Mouse (Mus musculus): ENCODE measurements around the gene Ptch1. TPM values are rescaled to one million over a fixed set of nuclear protein-coding genes. Genes with fewer than 3 reads are reported as not detected.

Ptch1 gene
- polyA plus RNA-seq, 1 experiment from 2014 or later, result 79.8 TPM

DNA sequence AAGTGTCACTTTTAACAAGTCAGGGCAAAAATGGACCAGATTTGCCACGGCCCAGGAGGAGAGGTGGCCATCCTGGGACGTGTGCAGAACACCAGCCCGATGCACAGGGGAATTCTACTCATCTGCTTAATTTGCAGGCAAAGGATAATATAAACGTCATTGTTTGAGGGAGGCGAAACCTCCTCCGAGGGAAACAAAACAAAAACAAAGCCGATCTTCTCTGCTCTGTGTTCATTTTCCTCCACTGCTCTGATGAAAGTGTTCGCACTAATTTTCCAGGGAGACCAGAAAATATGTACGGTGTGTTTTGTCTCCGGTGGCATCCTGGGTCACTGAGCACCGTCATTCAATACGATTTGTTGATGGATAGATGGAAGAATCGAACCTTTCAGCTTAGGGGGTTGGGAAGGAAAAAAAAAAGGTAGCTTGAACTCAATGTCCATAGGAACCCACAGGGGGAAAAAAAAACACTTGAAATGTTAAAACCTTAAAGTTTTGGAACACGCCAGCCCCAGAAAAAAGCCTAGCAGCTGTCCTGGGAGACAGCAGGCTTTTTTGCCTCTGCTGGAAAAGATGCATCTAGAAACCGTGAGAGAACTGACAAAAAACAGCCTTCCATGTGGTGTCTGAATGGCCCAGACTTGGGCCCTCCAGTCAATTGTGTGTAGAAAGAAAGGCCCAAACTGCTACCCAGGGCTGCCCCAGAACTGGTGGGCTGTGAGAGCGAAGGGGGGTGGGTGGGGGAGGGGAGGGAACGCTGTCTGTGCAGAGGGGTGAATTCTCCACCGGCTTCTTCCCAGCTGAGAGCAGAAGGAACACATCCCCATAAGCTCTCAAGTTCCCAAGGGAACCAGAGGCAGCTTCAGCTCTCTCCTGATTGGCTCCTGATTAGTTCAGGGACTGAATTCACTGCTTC lies 86.3 kb downstream of the Ptch1 start:
- H3K4me3 ChIP-seq (ENCODE audit: low read depth, low read length), result no peak overlapping the region
- ATAC-seq (ENCODE audit: insufficient number of reproducible peaks, insufficient read depth, low FRiP score, low read depth), result no peak; the same call in 1 of the 2 replicates
- H3K4me1 ChIP-seq (ENCODE audit: control insufficient read depth, insufficient read depth, low read length), result no peaks in the 10 kb centered on the region
- H3K9ac ChIP-seq (replicated peaks; ENCODE audit: low read depth, low read length), result no peak overlapping the region
- no peak overlapping the region for H3K27ac ChIP-seq (ENCODE audit: low read length)
- H3K4me2 ChIP-seq (replicated peaks; ENCODE audit: low read depth, low read length), result no peak overlapping the region
- 37% methylated on average over 18 of the region's 18 CpGs for WGBS
- H3K36me3 ChIP-seq (ENCODE audit: control insufficient read depth, insufficient read depth, low read length), result no peaks in the 10 kb centered on the region
- H3K9me3 ChIP-seq (ENCODE audit: control insufficient read depth, low read depth, low read length), result no peaks in the 10 kb centered on the region
- no peaks in the 10 kb centered on the region for H3K27me3 ChIP-seq (ENCODE audit: control insufficient read depth, insufficient read depth, low read length)

- Histone ChIP-seq H3K4me3 (ENCODE audit: low read depth, low read length) (no peak overlapping the region), H3K36me3 (ENCODE audit: control insufficient read depth, insufficient read depth, low read length) (no peaks in the 10 kb centered on the region), H3K27ac (ENCODE audit: low read length) (no peak overlapping the region), H3K9me3 (ENCODE audit: control insufficient read depth, low read depth, low read length) (no peaks in the 10 kb centered on the region), H3K9ac (replicated peaks; ENCODE audit: low read depth, low read length) (no peak overlapping the region), H3K27me3 (ENCODE audit: control insufficient read depth, insufficient read depth, low read length) (no peaks in the 10 kb centered on the region), H3K4me2 (replicated peaks; ENCODE audit: low read depth, low read length) (no peak overlapping the region), H3K4me1 (ENCODE audit: control insufficient read depth, insufficient read depth, low read length) (no peaks in the 10 kb centered on the region)
- WGBS, result 35% methylated on average over 8 of the region's 8 CpGs
- no peak for ATAC-seq (ENCODE audit: insufficient number of reproducible peaks, insufficient read depth, low FRiP score, low read depth)
Measured at GRCm38 (mm10) chr13:63475356-63475755, 98.0 kb downstream of the Ptch1 start.

Other genes starting within 250 kb of the Ptch1 start
- 21.9 and 24.3 TPM in 2 replicates for gene Fancc, start 76.3 kb downstream of the Ptch1 start, polyA plus RNA-seq (2014; fragmentation: Nextera tagmentation; extraction: Ambion mirVana)
- gene Ercc6l2, start 241.6 kb upstream of the Ptch1 start, polyA plus RNA-seq (2014; fragmentation: Nextera tagmentation; extraction: Ambion mirVana), result 29.2 and 29.9 TPM in 2 replicates